ENCODE assay signal across 23 mouse cellular contexts in the genomic region with DNA sequence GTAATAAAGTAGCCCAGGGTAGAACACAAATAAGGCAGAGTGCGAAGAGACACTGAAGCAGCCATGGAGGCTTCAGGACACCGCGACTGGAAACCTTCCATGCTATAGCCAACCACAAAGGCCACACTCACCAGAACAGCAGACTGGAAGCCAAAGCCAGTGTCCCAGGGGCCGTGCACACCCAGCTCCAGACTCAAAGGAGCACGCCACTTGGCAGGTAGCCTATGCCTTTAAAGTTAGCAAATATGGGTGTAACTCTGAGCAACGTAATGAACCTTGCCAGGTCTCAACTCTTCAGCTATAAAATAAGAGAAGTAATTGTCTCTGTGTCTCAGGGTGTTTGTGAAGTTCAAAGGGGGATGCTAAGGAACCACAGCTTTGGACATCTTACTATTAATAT.
"Had no signal": no experiment of that assay in that cellular context is flagged by ENCODE, and none has a peak within 500 bp of the region (broad histone marks: within the 10 kb centered on the region; RNA-seq: fewer than 3 reads in every experiment).

No protein-coding gene starts in this region.

- H3K27ac ChIP-seq: kidney, postnatal 0 days; limb, embryonic 12.5 days; limb, embryonic 15.5 days; liver, embryonic 14.5 days; macrophage; midbrain, embryonic 13.5 days; neural tube, embryonic 13.5 days; stomach, embryonic 15.5 days had no signal

- ATAC-seq: intestine, embryonic 16.5 days; liver, postnatal 0 days; midbrain, embryonic 16.5 days had no signal

- H3K27me3 ChIP-seq: limb, embryonic 15.5 days; midbrain, embryonic 13.5 days; neural tube, embryonic 13.5 days; stomach, embryonic 15.5 days had no signal

- H3K9ac ChIP-seq: limb, embryonic 12.5 days; limb, embryonic 15.5 days; liver, embryonic 14.5 days; liver, postnatal 0 days; midbrain, embryonic 13.5 days; neural tube, embryonic 13.5 days; stomach, embryonic 15.5 days had no signal

- H3K4me1 ChIP-seq: limb, embryonic 12.5 days; stomach, embryonic 15.5 days had no signal

- H3K4me2 ChIP-seq: limb, embryonic 12.5 days; limb, embryonic 15.5 days; liver, embryonic 11.5 days; midbrain, embryonic 13.5 days; neural tube, embryonic 13.5 days; stomach, embryonic 15.5 days had no signal

- H3K4me3 ChIP-seq: limb, embryonic 12.5 days; limb, embryonic 15.5 days; midbrain, embryonic 13.5 days; myocyte; neural tube, embryonic 13.5 days; stomach, embryonic 15.5 days had no signal

- H3K9me3 ChIP-seq: limb, embryonic 12.5 days; limb, embryonic 15.5 days; midbrain, embryonic 13.5 days; stomach, embryonic 15.5 days had no signal

- H3K36me3 ChIP-seq: limb, embryonic 12.5 days; limb, embryonic 15.5 days; midbrain, embryonic 13.5 days; neural tube, embryonic 13.5 days; stomach, embryonic 15.5 days had no signal

- DNase-seq: kidney, adult 2 months; kidney, postnatal 25 days; left cerebral cortex, postnatal 4 days; liver, postnatal 0 days; lung, postnatal 10 days; retina, postnatal 1 day; right cerebral cortex, postnatal 25 days; spleen, adult 18-20 months; thymus, adult 2 months; thymus, postnatal 14 days; thymus, postnatal 4 days had no signal
